Mouse (Mus musculus): ENCODE data around the gene Actn3. TPM values are rescaled to one million over a fixed set of nuclear protein-coding genes. Genes with fewer than 3 reads are reported as not detected.
"Not testable (repeated sequence)": the region's sequence is repeated elsewhere in the genome, so short reads cannot be mapped to it uniquely, and the experiment has no call there.

Gene Actn3
- polyA plus RNA-seq, 1 experiment from 2014 or later = 3.9 TPM

- Histone ChIP-seq H3K36me3 (0 out of 2 replicates have a peak, but pooled peaks cover 3% of the 10 kb centered on the region), H3K27me3 (replicated peaks) (peaks cover 41% of the 10 kb centered on the region), H3K27ac (replicated peaks) (peak overlapping the region; percentile 43; the same call in 1 of the 2 replicates), H3K4me2 (peak overlapping the region; percentile 89), H3K4me3 (peak overlapping the region; percentile 72), H3K9ac (peak overlapping the region; percentile 90), H3K4me1 (peaks cover 17% of the 10 kb centered on the region), H3K9me3 (no peaks in the 10 kb centered on the region)
- whole genome bisulfite sequencing = 25% methylated on average over 10 of the region's 10 CpGs
- no peak for ATAC-seq (ENCODE audit: extremely low read depth, insufficient number of reproducible peaks, low FRiP score, low TSS enrichment)
Observed at GRCm38 (mm10) chr19:4838526-4839140, 39.1 kb downstream of the Actn3 start.

- no peak overlapping the region for H3K27ac ChIP-seq (replicated peaks)
- no peak for ATAC-seq (ENCODE audit: extremely low read depth, insufficient number of reproducible peaks, low FRiP score, low TSS enrichment)
- peaks cover 26% of the 10 kb centered on the region for H3K27me3 ChIP-seq (replicated peaks)
- no peak overlapping the region for H3K4me2 ChIP-seq
- H3K9me3 ChIP-seq = no peaks in the 10 kb centered on the region
- 89% methylated on average over 6 of the region's 6 CpGs for WGBS
- peaks cover 15% of the 10 kb centered on the region for H3K36me3 ChIP-seq
- H3K4me3 ChIP-seq = no peak overlapping the region
- H3K4me1 ChIP-seq = peaks cover 17% of the 10 kb centered on the region
- no peak overlapping the region for H3K9ac ChIP-seq
Observed at GRCm38 (mm10) chr19:4837049-4837448, 40.7 kb downstream of the Actn3 start.

- 87% methylated on average over 2 of the region's 2 CpGs for WGBS
- Histone ChIP-seq H3K4me2 (no peak overlapping the region), H3K36me3 (peaks cover 23% of the 10 kb centered on the region), H3K4me3 (no peak overlapping the region), H3K9me3 (no peaks in the 10 kb centered on the region), H3K27me3 (replicated peaks) (peaks cover 17% of the 10 kb centered on the region), H3K9ac (no peak overlapping the region), H3K4me1 (peaks cover 17% of the 10 kb centered on the region), H3K27ac (replicated peaks) (no peak overlapping the region)
- no peak for ATAC-seq (ENCODE audit: extremely low read depth, insufficient number of reproducible peaks, low FRiP score, low TSS enrichment)
Observed at GRCm38 (mm10) chr19:4836096-4836495, 41.6 kb downstream of the Actn3 start.

- peaks cover 11% of the 10 kb centered on the region for H3K4me1 ChIP-seq
Observed at GRCm38 (mm10) chr19:4833977-4834376, 43.7 kb downstream of the Actn3 start.

GRCm38 (mm10) chr19:4829156-4829555 is 48.6 kb downstream of the Actn3 start:
- no peaks in the 10 kb centered on the region for H3K9me3 ChIP-seq
- WGBS = 58% methylated on average over 7 of the region's 7 CpGs
- no peak overlapping the region for H3K27ac ChIP-seq (replicated peaks)
- H3K4me2 ChIP-seq = no peak overlapping the region
- H3K36me3 ChIP-seq = peaks cover 69% of the 10 kb centered on the region
- H3K9ac ChIP-seq = no peak overlapping the region
- H3K4me3 ChIP-seq = no peak overlapping the region
- no peaks in the 10 kb centered on the region for H3K4me1 ChIP-seq
- ATAC-seq (ENCODE audit: extremely low read depth, insufficient number of reproducible peaks, low FRiP score, low TSS enrichment) = no peak
- no peaks in the 10 kb centered on the region for H3K27me3 ChIP-seq (replicated peaks)

More at GRCm38 (mm10) chr19:4833977-4834376, 43.7 kb downstream of the Actn3 start:
- Histone ChIP-seq H3K27me3 (replicated peaks) (no peaks in the 10 kb centered on the region), H3K27ac (replicated peaks) (no peak overlapping the region), H3K4me2 (no peak overlapping the region), H3K9me3 (no peaks in the 10 kb centered on the region), H3K4me3 (no peak overlapping the region), H3K36me3 (peaks cover 36% of the 10 kb centered on the region), H3K9ac (no peak overlapping the region)
- WGBS = 78% methylated on average over 8 of the region's 8 CpGs
- ATAC-seq (ENCODE audit: extremely low read depth, insufficient number of reproducible peaks, low FRiP score, low TSS enrichment) = no peak

- no peak overlapping the region for H3K4me2 ChIP-seq
- no peak overlapping the region for H3K9ac ChIP-seq
- no peaks in the 10 kb centered on the region for H3K4me1 ChIP-seq
- H3K9me3 ChIP-seq = no peaks in the 10 kb centered on the region
- H3K4me3 ChIP-seq = no peak overlapping the region
- ATAC-seq (ENCODE audit: extremely low read depth, insufficient number of reproducible peaks, low FRiP score, low TSS enrichment) = no peak
- no peak overlapping the region for H3K27ac ChIP-seq (replicated peaks)
- peaks cover 71% of the 10 kb centered on the region for H3K36me3 ChIP-seq
- no peaks in the 10 kb centered on the region for H3K27me3 ChIP-seq (replicated peaks)
- WGBS = 52% methylated on average over 16 of the region's 16 CpGs
Observed at GRCm38 (mm10) chr19:4828444-4829114, 49.1 kb downstream of the Actn3 start.

GRCm38 (mm10) chr19:4820678-4821303 is 56.9 kb downstream of the Actn3 start:
- WGBS = 60% methylated on average over 5 of the region's 5 CpGs
- Histone ChIP-seq H3K27me3 (replicated peaks) (no peaks in the 10 kb centered on the region), H3K36me3 (peaks cover 18% of the 10 kb centered on the region), H3K9me3 (no peaks in the 10 kb centered on the region), H3K27ac (replicated peaks) (no peak overlapping the region), H3K4me2 (no peak overlapping the region), H3K4me3 (no peak overlapping the region), H3K9ac (no peak overlapping the region), H3K4me1 (0 out of 2 replicates have a peak, but pooled peaks cover 5% of the 10 kb centered on the region)
- no peak for ATAC-seq (ENCODE audit: extremely low read depth, insufficient number of reproducible peaks, low FRiP score, low TSS enrichment)

- H3K4me2 ChIP-seq = no peak overlapping the region
- H3K9me3 ChIP-seq = no peaks in the 10 kb centered on the region
- no peak overlapping the region for H3K27ac ChIP-seq (replicated peaks)
- WGBS = 60% methylated on average over 1 of the region's 1 CpGs
- ATAC-seq (ENCODE audit: extremely low read depth, insufficient number of reproducible peaks, low FRiP score, low TSS enrichment) = no peak
- H3K36me3 ChIP-seq = no peaks in the 10 kb centered on the region
- H3K4me3 ChIP-seq = no peak overlapping the region
- H3K27me3 ChIP-seq (replicated peaks) = no peaks in the 10 kb centered on the region
- 0 out of 2 replicates have a peak, but pooled peaks cover 6% of the 10 kb centered on the region for H3K4me1 ChIP-seq
- H3K9ac ChIP-seq = no peak overlapping the region
Observed at GRCm38 (mm10) chr19:4817182-4817835, 60.4 kb downstream of the Actn3 start.

- Histone ChIP-seq H3K9me3 (no peaks in the 10 kb centered on the region), H3K4me3 (no peak overlapping the region), H3K27ac (replicated peaks) (no peak overlapping the region), H3K4me1 (peaks cover 23% of the 10 kb centered on the region), H3K27me3 (replicated peaks) (no peaks in the 10 kb centered on the region), H3K9ac (no peak overlapping the region), H3K36me3 (no peaks in the 10 kb centered on the region), H3K4me2 (no peak overlapping the region)
- 73% methylated on average over 6 of the region's 6 CpGs for WGBS
- no peak for ATAC-seq (ENCODE audit: extremely low read depth, insufficient number of reproducible peaks, low FRiP score, low TSS enrichment)
Observed at GRCm38 (mm10) chr19:4813015-4813414, 64.7 kb downstream of the Actn3 start.

GRCm38 (mm10) chr19:4812334-4812949 is 65.3 kb downstream of the Actn3 start:
- H3K36me3 ChIP-seq; H3K9me3 ChIP-seq; H3K27me3 ChIP-seq (replicated peaks); ATAC-seq (ENCODE audit: extremely low read depth, insufficient number of reproducible peaks, low FRiP score, low TSS enrichment): not testable (repeated sequence)
- Histone ChIP-seq H3K27ac (replicated peaks) (peak overlapping the region; percentile 96), H3K4me2 (peak overlapping the region; percentile 96), H3K4me1 (peaks cover 28% of the 10 kb centered on the region), H3K4me3 (peak overlapping the region; percentile 94), H3K9ac (peak overlapping the region; percentile 90)
- 70% methylated on average over 8 of the region's 8 CpGs for WGBS

GRCm38 (mm10) chr19:4811909-4812242 is 65.8 kb downstream of the Actn3 start:
- peak overlapping the region; percentile 96 for H3K27ac ChIP-seq (replicated peaks)
- H3K27me3 ChIP-seq (replicated peaks) = no peaks in the 10 kb centered on the region
- H3K4me2 ChIP-seq = peak overlapping the region; percentile 96
- H3K4me3 ChIP-seq = peak overlapping the region; percentile 94
- ATAC-seq (ENCODE audit: extremely low read depth, insufficient number of reproducible peaks, low FRiP score, low TSS enrichment) = no peak
- peak overlapping the region; percentile 90 for H3K9ac ChIP-seq
- WGBS = 5% methylated on average over 12 of the region's 12 CpGs
- H3K4me1 ChIP-seq = peaks cover 28% of the 10 kb centered on the region
- H3K36me3 ChIP-seq = 0 out of 2 replicates have a peak, but pooled peaks cover 5% of the 10 kb centered on the region
- H3K9me3 ChIP-seq = no peaks in the 10 kb centered on the region

All from heart, embryonic 13.5 days (tissue).